Mouse (Mus musculus) CD8-positive naive resting alpha-beta T cell, adult 57 days (primary cell): ENCODE measurements around the gene Gm20812. TPM values are rescaled to one million over a fixed set of nuclear protein-coding genes. Genes with fewer than 3 reads are reported as not detected.

Experiments
- total RNA-seq: library from RNA; stranded (reverse); gene quantifications from one replicate; pipeline ENCODE4 v1.2.4, GENCODE M21; 2023

Gm20812 gene
- not detected for total RNA-seq

DNA sequence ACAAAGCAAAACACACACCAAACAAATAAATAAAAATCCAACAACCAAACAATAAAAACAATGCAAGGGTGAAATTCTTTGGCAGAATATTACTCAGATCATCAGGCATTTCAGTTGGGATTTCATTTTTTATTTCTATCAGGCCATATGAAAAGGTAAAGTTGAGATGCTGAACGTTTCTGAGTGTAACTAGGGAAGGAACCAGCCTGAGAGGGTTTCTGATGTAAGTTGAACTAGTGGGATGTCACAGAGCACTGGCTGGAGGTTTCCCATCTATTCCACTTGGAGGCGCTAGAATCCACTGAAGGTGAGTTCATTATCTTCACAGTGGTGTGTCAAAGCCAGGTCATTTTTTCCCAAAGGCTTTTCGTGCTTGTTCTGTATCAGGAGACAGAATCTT lies at the start of gene Gm20812:
TSS of gene Gm20812 (plus strand) at position 301 of the 400 bp plus-strand sequence.

Other genes with a start within 250 kb of the Gm20812 start
- gene Gm29554, start 108.0 kb upstream of the Gm20812 start, total RNA-seq: not detected